Mouse (Mus musculus): Measurements from ENCODE around the gene Ampd1. TPM values are rescaled to one million over a fixed set of nuclear protein-coding genes. Genes with fewer than 3 reads are reported as not detected.

Gene Ampd1
- polyA plus RNA-seq, 1 experiment from 2014 or later, result not detected

GRCm38 (mm10) chr3:103141287-103141686 is 67.5 kb downstream of the Ampd1 start:
- Histone ChIP-seq H3K27ac (no peak overlapping the region), H3K9ac (no peak overlapping the region), H3K27me3 (replicated peaks) (no peaks in the 10 kb centered on the region), H3K4me3 (no peak overlapping the region), H3K4me2 (no peak overlapping the region), H3K9me3 (no peaks in the 10 kb centered on the region), H3K4me1 (no peaks in the 10 kb centered on the region), H3K36me3 (replicated peaks) (no peaks in the 10 kb centered on the region)
- WGBS, result 90% methylated on average over 11 of the region's 11 CpGs
- ATAC-seq (replicated peaks), result no peak

- H3K36me3 ChIP-seq (replicated peaks), result no peaks in the 10 kb centered on the region
- H3K9ac ChIP-seq, result no peak overlapping the region
- ATAC-seq (replicated peaks), result no peak
- H3K4me1 ChIP-seq, result no peaks in the 10 kb centered on the region
- no peak overlapping the region for H3K4me3 ChIP-seq
- H3K27ac ChIP-seq, result no peak overlapping the region
- H3K27me3 ChIP-seq (replicated peaks), result no peaks in the 10 kb centered on the region
- WGBS, result 89% methylated on average over 10 of the region's 10 CpGs
- H3K4me2 ChIP-seq, result no peak overlapping the region
- no peaks in the 10 kb centered on the region for H3K9me3 ChIP-seq
These were observed 68.6 kb downstream of the Ampd1 start for GRCm38 (mm10) chr3:103142366-103142765.

- ATAC-seq (replicated peaks), result no peak
These were observed 71.5 kb downstream of the Ampd1 start for GRCm38 (mm10) chr3:103145336-103145735.

DNA sequence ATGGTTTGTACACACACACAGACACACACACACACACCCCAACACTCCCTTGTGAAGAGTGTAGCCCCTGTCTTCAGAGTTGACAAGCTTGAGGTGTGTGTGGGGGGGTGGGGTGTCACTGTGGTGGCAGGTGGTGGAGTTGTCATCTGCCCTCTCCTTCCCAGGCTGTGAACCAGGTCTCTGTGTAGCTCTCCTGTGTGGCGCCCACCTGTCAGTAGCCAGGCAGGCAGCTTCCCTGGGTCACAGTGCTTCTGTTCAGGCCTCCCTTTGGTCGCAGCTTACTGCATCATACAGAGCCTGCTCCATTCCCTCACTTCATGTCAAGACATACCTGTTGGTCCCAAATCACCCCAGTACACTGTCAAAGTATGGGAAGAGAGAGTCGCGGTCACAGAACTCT is 72.0 kb downstream of the Ampd1 start:
- Histone ChIP-seq H3K4me3 (no peak overlapping the region), H3K4me1 (no peaks in the 10 kb centered on the region), H3K9ac (no peak overlapping the region), H3K36me3 (replicated peaks) (no peaks in the 10 kb centered on the region), H3K27ac (no peak overlapping the region), H3K27me3 (replicated peaks) (no peaks in the 10 kb centered on the region), H3K9me3 (no peaks in the 10 kb centered on the region), H3K4me2 (no peak overlapping the region)
- WGBS, result 80% methylated on average over 4 of the region's 4 CpGs
- no peak for ATAC-seq (replicated peaks)

More at GRCm38 (mm10) chr3:103145336-103145735, 71.5 kb downstream of the Ampd1 start:
- Histone ChIP-seq H3K27me3 (replicated peaks) (no peaks in the 10 kb centered on the region), H3K27ac (no peak overlapping the region), H3K4me2 (no peak overlapping the region), H3K9ac (no peak overlapping the region), H3K4me3 (no peak overlapping the region), H3K9me3 (no peaks in the 10 kb centered on the region), H3K36me3 (replicated peaks) (no peaks in the 10 kb centered on the region), H3K4me1 (no peaks in the 10 kb centered on the region)
- 64% methylated on average over 2 of the region's 2 CpGs for whole genome bisulfite sequencing

- Histone ChIP-seq H3K9me3 (no peaks in the 10 kb centered on the region), H3K4me1 (no peaks in the 10 kb centered on the region), H3K27ac (no peak overlapping the region), H3K27me3 (replicated peaks) (no peaks in the 10 kb centered on the region), H3K36me3 (replicated peaks) (no peaks in the 10 kb centered on the region), H3K4me2 (no peak overlapping the region), H3K4me3 (no peak overlapping the region), H3K9ac (no peak overlapping the region)
- 63% methylated on average over 23 of the region's 23 CpGs for WGBS
- no peak for ATAC-seq (replicated peaks)
These were observed 72.7 kb downstream of the Ampd1 start for GRCm38 (mm10) chr3:103146330-103147166.

DNA sequence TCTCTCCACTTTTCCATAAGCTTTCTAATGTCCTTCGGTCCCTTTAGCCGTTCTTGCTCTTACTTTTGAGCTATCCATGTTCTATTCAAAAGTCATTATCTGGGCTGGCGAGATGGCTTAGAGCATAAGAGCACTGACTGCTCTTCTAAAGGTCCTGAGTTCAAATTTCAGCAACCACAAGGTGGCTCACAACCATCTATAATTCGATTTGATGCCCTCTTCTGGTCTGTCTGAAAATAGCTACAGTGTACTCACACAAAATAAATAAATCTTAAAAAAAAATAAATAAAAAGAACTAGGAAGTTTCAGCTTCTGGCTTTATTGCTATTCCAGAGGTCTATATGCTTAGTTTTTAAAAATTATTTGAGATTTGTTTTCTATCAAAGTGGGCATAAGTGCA is 74.0 kb downstream of the Ampd1 start:
- 90% methylated on average over 4 of the region's 4 CpGs for WGBS
- no peaks in the 10 kb centered on the region for H3K36me3 ChIP-seq (replicated peaks)
- no peaks in the 10 kb centered on the region for H3K4me1 ChIP-seq
- H3K27me3 ChIP-seq (replicated peaks), result no peaks in the 10 kb centered on the region
- no peak overlapping the region for H3K27ac ChIP-seq
- no peak overlapping the region for H3K4me2 ChIP-seq
- no peak overlapping the region for H3K9ac ChIP-seq
- no peaks in the 10 kb centered on the region for H3K9me3 ChIP-seq
- no peak overlapping the region for H3K4me3 ChIP-seq
- no peak for ATAC-seq (replicated peaks)

- whole genome bisulfite sequencing, result 82% methylated on average over 10 of the region's 10 CpGs
- no peak overlapping the region for H3K4me2 ChIP-seq
- H3K36me3 ChIP-seq (replicated peaks), result no peaks in the 10 kb centered on the region
- no peak for ATAC-seq (replicated peaks)
- no peak overlapping the region for H3K27ac ChIP-seq
- no peaks in the 10 kb centered on the region for H3K4me1 ChIP-seq
- no peaks in the 10 kb centered on the region for H3K27me3 ChIP-seq (replicated peaks)
- no peak overlapping the region for H3K9ac ChIP-seq
- no peak overlapping the region for H3K4me3 ChIP-seq
- H3K9me3 ChIP-seq, result no peaks in the 10 kb centered on the region
These were observed 75.1 kb downstream of the Ampd1 start for GRCm38 (mm10) chr3:103148941-103149340.

Other genes with a start within 250 kb of the Ampd1 start
- gene Sycp1, start 137.9 kb upstream of the Ampd1 start, polyA plus RNA-seq (2015; fragmentation: Nextera tagmentation; extraction: Ambion mirVana), result not detected in 2 replicates
- gene Nr1h5, start 109.9 kb upstream of the Ampd1 start, polyA plus RNA-seq (2015; fragmentation: Nextera tagmentation; extraction: Ambion mirVana), result 0.05 and 0.17 TPM in 2 replicates
- gene Sike1, start 78.3 kb upstream of the Ampd1 start, polyA plus RNA-seq (2015; fragmentation: Nextera tagmentation; extraction: Ambion mirVana), result 57.0 and 59.2 TPM in 2 replicates
- 351 and 378 TPM in 2 replicates for gene Csde1, start 53.6 kb upstream of the Ampd1 start, polyA plus RNA-seq (2015; fragmentation: Nextera tagmentation; extraction: Ambion mirVana)
- 92.6 and 93.0 TPM in 2 replicates for gene Nras, start 15.7 kb upstream of the Ampd1 start, polyA plus RNA-seq (2015; fragmentation: Nextera tagmentation; extraction: Ambion mirVana)
- 1.3 and 1.4 TPM in 2 replicates for gene Dennd2c, start 28.6 kb downstream of the Ampd1 start, polyA plus RNA-seq (2015; fragmentation: Nextera tagmentation; extraction: Ambion mirVana)
- 221 and 230 TPM in 2 replicates for gene Bcas2, start 97.6 kb downstream of the Ampd1 start, polyA plus RNA-seq (2015; fragmentation: Nextera tagmentation; extraction: Ambion mirVana)
- gene Trim33, start 205.3 kb downstream of the Ampd1 start, polyA plus RNA-seq (2015; fragmentation: Nextera tagmentation; extraction: Ambion mirVana), result 26.9 and 33.7 TPM in 2 replicates

All from midbrain, embryonic 15.5 days (tissue).